Mouse (Mus musculus) lung, adult 2 months (tissue): Measurements from ENCODE around the gene Stat3.
A peak's percentile ranks its signal among the peaks of the same experiment; 100 is the strongest.

Source experiments
- CTCF ChIP-seq: fragments of 200-500 bp; IDR thresholded peaks from 2 replicates; pipeline ENCODE4 v1.5.1; 2011; ENCODE audit warnings: mild to moderate bottlenecking, low read length, control low read depth; ENCODE audit not compliant: insufficient read depth
- POLR2A ChIP-seq: fragments of 200-500 bp; IDR thresholded peaks from 2 replicates; pipeline ENCODE4 v1.6.1; 2011; ENCODE audit warnings: low read depth, mild to moderate bottlenecking, control low read depth, low read length, borderline replicate concordance; ENCODE audit errors: extremely low read depth

DNA sequence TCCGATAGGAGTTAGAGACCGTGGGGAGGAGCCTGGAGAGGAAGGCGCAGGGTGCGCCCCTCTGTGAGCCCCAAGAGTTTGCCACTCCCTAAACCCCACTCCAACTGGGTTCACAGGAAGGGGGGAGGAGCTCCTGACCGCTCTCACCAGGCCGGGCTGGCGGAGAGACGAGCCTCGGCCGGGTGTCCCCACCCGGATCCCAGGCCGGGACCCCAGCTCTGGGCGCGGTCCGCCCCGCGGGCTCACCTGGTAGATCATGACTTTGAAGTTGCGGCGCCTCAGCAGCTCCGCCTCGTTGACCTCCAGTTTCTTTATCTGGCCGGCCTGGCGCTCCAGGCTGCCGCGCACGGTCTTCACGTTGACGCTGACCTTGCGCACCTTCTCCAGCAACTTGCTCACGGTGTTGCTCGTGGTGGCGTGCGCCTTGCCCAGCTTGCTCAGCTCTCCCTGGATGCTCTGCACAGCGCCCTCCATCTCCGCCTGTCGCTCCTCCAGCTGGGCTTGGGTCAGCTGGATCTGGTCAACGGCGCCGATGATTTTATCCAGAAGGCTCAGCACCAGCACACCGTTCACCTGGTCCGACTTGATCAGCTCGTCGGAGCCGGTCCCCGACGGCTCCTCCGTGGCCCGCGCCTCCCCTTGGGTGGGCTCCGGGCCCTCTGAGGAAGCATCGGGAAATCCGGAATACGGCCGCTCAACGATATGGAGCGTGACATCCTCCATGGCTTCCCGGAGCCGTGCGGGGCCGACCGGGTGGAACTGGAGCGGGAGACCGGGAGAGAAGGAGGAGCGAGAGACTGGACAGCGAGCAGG lies 30.6 kb upstream of the Stat3 start:
- TF ChIP-seq CTCF (no peak), POLR2A (peak; percentile 49; the same call in 1 of the 2 replicates)
